Mouse (Mus musculus): ENCODE measurements at regions not wholly inside any gene's neighbourhood (a gene's known extent, or its start where the extent isn't known, plus 50 kb on each side); places are given as distances from the start of the nearest gene placed in this dataset.

- no peak overlapping the region for H3K9ac ChIP-seq (ENCODE audit: low read length)
- 55% methylated on average over 10 of the region's 10 CpGs for WGBS
- no peaks in the 10 kb centered on the region for H3K4me1 ChIP-seq (ENCODE audit: control insufficient read depth, insufficient read depth, low read length)
- H3K27ac ChIP-seq (ENCODE audit: low read length) = no peak overlapping the region
- no peak overlapping the region for H3K4me2 ChIP-seq (ENCODE audit: low read depth, low read length)
- no peaks in the 10 kb centered on the region for H3K36me3 ChIP-seq (ENCODE audit: control insufficient read depth, insufficient read depth, low read length)
- ATAC-seq (ENCODE audit: insufficient read depth, low FRiP score) = no peak
- no peaks in the 10 kb centered on the region for H3K27me3 ChIP-seq (ENCODE audit: control insufficient read depth, insufficient read depth, low read length)
- no peak overlapping the region for H3K4me3 ChIP-seq (replicated peaks; ENCODE audit: low read length)
- no peaks in the 10 kb centered on the region for H3K9me3 ChIP-seq (replicated peaks; ENCODE audit: control insufficient read depth, low read length)
These were observed 280.8 kb upstream of the Galnt5 start for GRCm38 (mm10) chr2:57716754-57717510.
